Mouse (Mus musculus) forebrain, embryonic 15.5 days (tissue): ENCODE data around the gene Anxa5. TPM values are rescaled to one million over a fixed set of nuclear protein-coding genes. Genes with fewer than 3 reads are reported as not detected.

Source experiments
- ATAC-seq: fragments of 200-750 bp; cut with Nextera tagmentation; replicated peaks from 2 replicates; pipeline ENCODE4 v1.8.0; 2017; ENCODE audit warnings: mild to moderate bottlenecking, moderate TSS enrichment, moderate library complexity
- H3K27ac ChIP-seq: fragments of 300-500 bp; sonication (generic); replicated peaks from 2 replicates; pipeline ENCODE4 v1.5.1; 2015; ENCODE audit warnings: mild to moderate bottlenecking, inconsistent platforms
- H3K27me3 ChIP-seq: fragments of 300-500 bp; sonication (generic); 2 replicates; pipeline ENCODE4 v1.6.1; 2015; ENCODE audit warnings: inconsistent platforms
- H3K36me3 ChIP-seq: fragments of 300-500 bp; sonication (generic); 2 replicates; pipeline ENCODE4 v1.6.1; 2015; ENCODE audit warnings: mild to moderate bottlenecking, inconsistent platforms
- H3K4me1 ChIP-seq: fragments of 300-500 bp; sonication (generic); 2 replicates; pipeline ENCODE4 v1.6.1; 2015; ENCODE audit warnings: inconsistent platforms
- H3K4me2 ChIP-seq: fragments of 300-500 bp; sonication (generic); replicated peaks from 2 replicates; pipeline ENCODE4 v1.6.1; 2015; ENCODE audit warnings: mild to moderate bottlenecking, inconsistent platforms
- H3K4me3 ChIP-seq: fragments of 300-500 bp; sonication (generic); 2 replicates; pipeline ENCODE4 v1.5.1; 2015; ENCODE audit warnings: mild to moderate bottlenecking, inconsistent platforms
- H3K9ac ChIP-seq: fragments of 300-500 bp; sonication (generic); replicated peaks from 2 replicates; pipeline ENCODE4 v1.6.1; 2015; ENCODE audit warnings: mild to moderate bottlenecking, inconsistent platforms
- H3K9me3 ChIP-seq: fragments of 300-500 bp; sonication (generic); 2 replicates; pipeline ENCODE4 v1.6.1; 2016; ENCODE audit warnings: inconsistent platforms
- WGBS: fragments of 180-500 bp; shearing (Covaris S2); methylation state at CpG from one replicate; pipeline ENCODE4 v1.1.7; 2015; ENCODE audit warnings: mixed read lengths; 5-methylcytosine and 5-hydroxymethylcytosine counted together
- polyA plus RNA-seq: library from polyadenylated mRNA; unstranded; fragments of >200 nt; fragmentation: Nextera tagmentation; extraction: Ambion mirVana; gene quantifications from 2 replicates; pipeline ENCODE4 v1.2.1, GENCODE M21; 2015

Anxa5 gene
- polyA plus RNA-seq, 1 experiment from 2014 or later: 56.2 TPM

DNA sequence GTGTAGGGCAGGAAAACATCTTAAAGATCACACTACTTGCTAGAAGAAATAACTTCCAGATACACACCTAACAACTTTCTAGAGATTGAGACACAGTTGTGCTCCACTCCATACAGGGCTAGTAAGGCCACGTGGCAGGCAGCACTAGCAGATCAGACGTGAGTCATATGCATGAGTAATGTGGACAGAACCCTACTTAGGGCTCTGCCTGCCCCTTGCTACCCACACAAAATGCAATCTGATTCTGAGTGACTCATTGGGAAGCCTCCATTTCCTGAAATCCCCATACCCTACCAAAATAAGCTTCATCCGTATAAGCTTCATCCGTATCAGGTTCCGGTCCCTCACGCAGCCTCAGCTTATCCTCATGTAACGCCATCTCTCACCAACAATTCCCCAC, 8.1 kb downstream of the Anxa5 start:
- no peak overlapping the region for H3K4me2 ChIP-seq
- H3K27ac ChIP-seq: no peak overlapping the region
- H3K9me3 ChIP-seq: no peaks in the 10 kb centered on the region
- H3K36me3 ChIP-seq: no peaks in the 10 kb centered on the region
- no peaks in the 10 kb centered on the region for H3K27me3 ChIP-seq
- 93% methylated on average over 7 of the region's 7 CpGs for WGBS
- no peak overlapping the region for H3K4me3 ChIP-seq
- H3K4me1 ChIP-seq: no peaks in the 10 kb centered on the region
- no peak for ATAC-seq
- no peak overlapping the region for H3K9ac ChIP-seq

DNA sequence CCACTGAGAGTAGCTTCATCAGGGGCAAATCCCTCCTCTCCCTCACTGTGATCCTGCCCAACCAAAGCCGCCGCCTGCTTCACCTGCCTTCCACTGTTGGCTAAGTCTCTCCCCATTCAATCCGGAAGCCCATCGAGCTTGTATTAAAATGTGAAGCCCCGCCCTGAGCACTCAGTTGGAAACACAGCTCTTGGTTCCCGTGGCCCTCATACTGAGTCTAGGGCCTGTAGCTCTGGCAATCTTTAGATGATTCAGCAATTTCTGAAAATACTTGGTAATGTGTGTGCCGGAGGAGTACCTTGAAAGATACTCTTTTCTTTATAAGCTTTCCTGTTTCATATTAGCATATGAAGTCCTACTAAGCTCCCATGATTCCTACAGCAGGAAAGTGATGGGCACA, 10.2 kb downstream of the Anxa5 start:
- Histone ChIP-seq H3K4me2 (no peak overlapping the region), H3K4me3 (no peak overlapping the region), H3K36me3 (no peaks in the 10 kb centered on the region), H3K27me3 (no peaks in the 10 kb centered on the region), H3K9me3 (no peaks in the 10 kb centered on the region), H3K27ac (no peak overlapping the region), H3K4me1 (no peaks in the 10 kb centered on the region), H3K9ac (no peak overlapping the region)
- WGBS: 65% methylated on average over 7 of the region's 7 CpGs
- ATAC-seq: no peak

DNA sequence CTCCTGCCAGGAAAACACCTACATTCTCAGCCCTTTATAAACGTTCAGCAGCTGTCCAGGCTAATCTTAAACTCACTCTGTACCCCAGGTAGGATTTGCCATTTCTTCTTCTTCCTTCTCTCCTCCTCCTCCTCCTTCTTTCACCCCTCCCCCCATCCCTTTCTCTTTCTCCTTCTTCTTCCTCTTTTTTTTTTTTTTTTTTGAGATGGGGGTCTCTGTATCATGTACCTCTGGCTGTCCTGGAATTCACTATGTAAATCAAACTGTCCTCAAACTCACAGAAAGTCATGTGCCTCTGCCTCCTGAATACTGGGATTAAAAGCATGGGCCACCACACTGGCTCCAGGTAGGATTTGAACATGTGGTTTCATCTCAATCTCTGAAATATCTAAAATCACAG, 13.3 kb downstream of the Anxa5 start:
- H3K4me1 ChIP-seq: no peaks in the 10 kb centered on the region
- H3K4me2 ChIP-seq: no peak overlapping the region
- no peak overlapping the region for H3K4me3 ChIP-seq
- H3K27me3 ChIP-seq: no peaks in the 10 kb centered on the region
- 37% methylated on average over 1 of the region's 1 CpGs for WGBS
- no peak for ATAC-seq
- no peaks in the 10 kb centered on the region for H3K9me3 ChIP-seq
- no peak overlapping the region for H3K9ac ChIP-seq
- H3K27ac ChIP-seq: no peak overlapping the region
- 0 out of 2 replicates have a peak, but pooled peaks cover 3% of the 10 kb centered on the region for H3K36me3 ChIP-seq

DNA sequence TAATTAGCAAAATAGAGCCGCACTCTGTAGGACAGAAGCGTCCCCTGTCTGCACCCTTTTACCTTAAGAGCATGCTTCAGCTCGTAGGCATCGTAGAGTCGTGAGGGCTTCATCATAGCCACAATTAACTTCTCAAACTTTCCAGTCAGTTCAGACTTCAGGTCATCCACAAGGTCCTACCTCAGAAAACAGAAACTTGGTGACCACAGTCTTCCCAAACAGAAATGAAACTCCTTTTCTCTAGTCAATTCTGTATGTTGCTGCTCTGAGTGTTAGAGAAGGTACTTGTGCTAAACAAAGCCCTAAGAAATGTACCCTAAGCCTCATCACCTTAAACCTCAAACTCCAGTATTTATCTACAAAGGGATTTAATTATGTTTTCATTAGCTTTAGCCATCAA, 13.9 kb downstream of the Anxa5 start:
- H3K4me2 ChIP-seq: no peak overlapping the region
- 0 out of 2 replicates have a peak, but pooled peaks cover 3% of the 10 kb centered on the region for H3K36me3 ChIP-seq
- H3K4me1 ChIP-seq: no peaks in the 10 kb centered on the region
- 65% methylated on average over 5 of the region's 5 CpGs for WGBS
- no peak overlapping the region for H3K27ac ChIP-seq
- H3K9me3 ChIP-seq: no peaks in the 10 kb centered on the region
- no peak for ATAC-seq
- no peaks in the 10 kb centered on the region for H3K27me3 ChIP-seq
- H3K9ac ChIP-seq: no peak overlapping the region
- H3K4me3 ChIP-seq: no peak overlapping the region

DNA sequence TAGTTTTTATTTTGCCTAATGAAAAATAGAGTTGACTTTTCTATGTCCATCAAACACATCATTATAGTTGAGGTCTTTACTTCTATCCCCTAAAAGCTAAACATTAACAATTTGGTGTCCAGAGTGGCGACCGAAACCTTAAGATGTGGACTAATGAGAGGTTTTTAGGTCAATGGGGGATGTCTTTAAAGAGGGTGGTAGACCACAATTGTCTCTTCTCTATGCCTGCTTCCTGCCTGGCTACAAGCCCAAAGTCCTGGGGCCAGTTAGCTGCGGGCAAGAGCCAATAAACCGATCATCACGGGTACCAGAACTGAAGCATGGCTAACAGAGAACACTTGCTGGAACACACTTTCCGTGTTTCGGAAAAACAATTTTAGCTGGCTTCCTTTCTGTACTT, 15.0 kb downstream of the Anxa5 start:
- Histone ChIP-seq H3K27me3 (no peaks in the 10 kb centered on the region), H3K4me2 (no peak overlapping the region), H3K36me3 (0 out of 2 replicates have a peak, but pooled peaks cover 3% of the 10 kb centered on the region), H3K27ac (no peak overlapping the region), H3K4me1 (no peaks in the 10 kb centered on the region), H3K9me3 (no peaks in the 10 kb centered on the region), H3K4me3 (no peak overlapping the region), H3K9ac (no peak overlapping the region)
- no peak for ATAC-seq
- 92% methylated on average over 7 of the region's 7 CpGs for WGBS

DNA sequence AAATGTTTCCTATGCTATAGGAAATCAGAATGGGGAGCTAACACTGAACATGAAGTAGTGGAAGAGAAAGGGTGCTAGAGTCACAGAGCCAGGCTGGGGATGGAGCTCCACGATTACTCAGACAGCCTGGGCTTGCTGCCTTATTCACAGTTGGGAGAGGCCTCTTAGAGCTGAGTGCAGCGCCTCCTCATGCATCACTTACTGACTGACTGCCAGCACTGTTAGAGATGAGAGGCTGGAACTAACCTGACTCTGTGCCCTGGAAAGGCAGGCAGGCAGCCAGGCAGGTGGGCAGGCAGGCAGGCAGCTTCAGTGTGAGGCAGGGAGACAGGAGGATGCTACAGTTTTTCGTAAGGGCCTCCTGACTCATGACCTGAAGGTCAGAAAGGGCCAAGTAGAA, 20.1 kb downstream of the Anxa5 start:
- Histone ChIP-seq H3K4me3 (no peak overlapping the region), H3K36me3 (0 out of 2 replicates have a peak, but pooled peaks cover 3% of the 10 kb centered on the region), H3K27ac (no peak overlapping the region), H3K9ac (no peak overlapping the region), H3K27me3 (no peaks in the 10 kb centered on the region), H3K4me2 (no peak overlapping the region), H3K9me3 (no peaks in the 10 kb centered on the region), H3K4me1 (no peaks in the 10 kb centered on the region)
- 85% methylated on average over 3 of the region's 3 CpGs for WGBS
- ATAC-seq: no peak

DNA sequence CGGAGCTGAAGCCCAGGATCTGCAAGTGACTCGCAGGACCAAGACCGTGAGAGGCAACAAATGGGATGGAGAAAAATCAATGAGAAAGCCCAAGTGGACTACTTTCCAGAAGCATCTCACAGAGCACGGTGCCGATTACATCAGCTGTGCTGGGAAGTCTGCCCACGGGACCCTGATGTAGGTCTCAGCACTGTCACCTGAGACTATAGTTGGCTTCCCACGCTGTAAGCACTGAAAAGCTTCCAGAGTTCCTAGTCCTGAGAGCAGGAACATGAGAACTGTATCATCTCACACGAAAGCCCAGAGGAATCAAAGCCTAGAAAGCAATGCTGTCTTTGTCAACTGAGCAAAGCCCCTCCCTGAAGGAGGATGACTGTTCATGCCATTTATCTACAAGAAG, 20.6 kb downstream of the Anxa5 start:
- Histone ChIP-seq H3K27ac (no peak overlapping the region), H3K4me3 (no peak overlapping the region), H3K4me2 (no peak overlapping the region), H3K27me3 (no peaks in the 10 kb centered on the region), H3K36me3 (0 out of 2 replicates have a peak, but pooled peaks cover 2% of the 10 kb centered on the region), H3K4me1 (no peaks in the 10 kb centered on the region), H3K9ac (no peak overlapping the region), H3K9me3 (no peaks in the 10 kb centered on the region)
- WGBS: 90% methylated on average over 8 of the region's 8 CpGs
- ATAC-seq: no peak

DNA sequence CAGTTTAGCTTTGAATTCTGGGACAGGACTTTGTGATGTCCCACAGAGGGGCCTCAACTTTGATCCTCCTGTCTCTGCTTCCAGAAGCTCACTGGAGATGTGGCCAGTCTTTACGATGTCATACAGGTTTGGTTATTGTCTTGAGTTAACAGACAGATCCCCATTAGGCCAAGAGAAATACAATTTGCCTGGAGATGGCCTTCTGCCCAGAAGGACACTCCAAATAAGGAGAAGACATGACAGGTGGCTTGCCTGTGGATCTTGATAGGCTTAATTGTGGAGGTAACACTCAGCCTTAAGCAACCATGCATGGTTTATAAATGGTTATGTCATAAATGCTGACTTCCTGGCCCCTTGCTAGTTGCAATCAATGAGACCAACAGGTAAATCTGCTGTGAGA, 23.2 kb downstream of the Anxa5 start:
- Histone ChIP-seq H3K4me1 (no peaks in the 10 kb centered on the region), H3K27ac (no peak overlapping the region), H3K4me3 (no peak overlapping the region), H3K27me3 (no peaks in the 10 kb centered on the region), H3K9ac (no peak overlapping the region), H3K9me3 (no peaks in the 10 kb centered on the region), H3K36me3 (no peaks in the 10 kb centered on the region), H3K4me2 (no peak overlapping the region)
- 72% methylated on average over 1 of the region's 1 CpGs for WGBS
- ATAC-seq: no peak

DNA sequence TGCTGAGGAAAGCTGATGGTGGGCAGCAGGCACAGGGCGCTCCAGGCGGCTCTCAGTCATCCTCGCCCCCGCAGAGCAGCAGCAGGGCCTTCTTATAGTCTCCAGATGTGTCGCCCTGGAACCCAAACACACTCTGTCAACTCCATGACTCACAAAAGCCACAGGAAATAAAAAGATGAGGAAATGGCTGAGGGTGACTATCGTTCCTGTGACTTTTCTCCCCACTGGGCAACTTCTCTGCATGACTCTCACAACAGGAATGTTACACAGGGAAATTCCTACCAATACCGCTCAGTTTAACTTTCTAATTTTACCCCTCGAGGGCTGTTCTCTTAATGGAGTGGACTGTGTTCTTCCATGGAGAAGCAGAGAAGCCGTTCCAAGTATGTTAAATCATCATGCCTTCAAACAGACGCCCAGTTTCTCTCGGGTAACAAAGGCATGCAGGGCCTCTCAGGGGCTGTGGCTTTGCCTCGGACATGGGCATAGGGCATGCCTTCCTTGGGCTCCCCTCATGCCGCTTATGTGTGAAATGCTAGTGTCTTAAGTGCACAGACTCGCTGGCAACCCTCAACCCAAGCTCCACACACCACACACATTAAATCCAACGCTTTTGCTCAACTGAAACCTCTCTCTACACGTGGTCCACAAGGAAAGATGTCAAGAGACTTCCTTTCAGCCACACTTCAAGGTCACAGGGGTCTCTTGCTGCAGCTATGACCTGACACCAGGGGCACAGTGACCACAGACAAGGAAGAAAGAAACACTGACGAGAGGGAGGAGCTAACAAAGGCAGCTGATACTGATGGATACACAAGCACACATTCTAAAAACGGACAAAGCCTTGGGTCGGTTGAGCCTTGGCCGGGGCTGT, 26.2 kb downstream of the Anxa5 start:
- Histone ChIP-seq H3K36me3 (no peaks in the 10 kb centered on the region), H3K9me3 (no peaks in the 10 kb centered on the region), H3K4me1 (no peaks in the 10 kb centered on the region), H3K27me3 (no peaks in the 10 kb centered on the region), H3K9ac (no peak overlapping the region), H3K27ac (no peak overlapping the region), H3K4me2 (no peak overlapping the region), H3K4me3 (no peak overlapping the region)
- WGBS: 57% methylated on average over 20 of the region's 20 CpGs
- no peak for ATAC-seq

DNA sequence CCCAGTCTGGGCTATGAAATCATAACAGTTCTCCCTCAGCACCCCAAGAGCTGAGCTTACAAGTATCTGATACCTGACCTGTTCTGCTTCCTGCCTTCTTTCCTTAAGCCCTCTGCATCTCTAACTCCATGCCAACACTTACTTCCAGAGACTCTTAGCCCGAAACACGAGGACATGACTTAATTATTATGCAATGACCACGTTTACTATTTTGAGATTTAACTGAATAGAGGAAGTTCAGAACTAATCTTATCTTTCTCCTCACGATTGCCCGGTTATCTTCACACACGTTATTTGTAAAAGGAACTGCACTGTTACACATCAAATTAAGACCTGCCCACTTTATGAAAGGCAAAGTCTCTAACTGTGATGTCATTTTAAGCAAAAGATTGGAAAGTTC, 28.8 kb downstream of the Anxa5 start:
- H3K27ac ChIP-seq: no peak overlapping the region
- no peak overlapping the region for H3K4me3 ChIP-seq
- no peak overlapping the region for H3K9ac ChIP-seq
- no peaks in the 10 kb centered on the region for H3K27me3 ChIP-seq
- H3K4me1 ChIP-seq: no peaks in the 10 kb centered on the region
- no peaks in the 10 kb centered on the region for H3K9me3 ChIP-seq
- 68% methylated on average over 6 of the region's 6 CpGs for WGBS
- no peak for ATAC-seq
- no peaks in the 10 kb centered on the region for H3K36me3 ChIP-seq
- no peak overlapping the region for H3K4me2 ChIP-seq

DNA sequence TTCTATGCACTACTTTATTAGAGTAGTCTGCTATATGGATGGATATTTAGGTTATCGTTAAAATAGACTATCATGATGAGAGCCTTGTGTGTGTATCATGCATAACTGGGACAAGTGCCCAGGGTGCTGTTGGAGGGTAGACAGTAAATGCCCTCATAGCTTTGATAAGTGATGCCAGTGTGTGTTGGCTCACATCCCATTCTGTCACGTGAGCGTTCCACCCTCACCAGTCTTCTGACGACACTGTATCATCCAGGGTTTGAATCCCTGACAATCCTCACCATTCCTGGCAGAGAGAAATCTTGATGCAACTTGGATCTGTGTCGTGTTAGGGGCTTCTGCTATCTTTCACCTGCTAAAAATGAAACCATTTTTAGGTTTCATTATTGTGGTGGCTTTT, 29.2 kb downstream of the Anxa5 start:
- no peak overlapping the region for H3K4me2 ChIP-seq

DNA sequence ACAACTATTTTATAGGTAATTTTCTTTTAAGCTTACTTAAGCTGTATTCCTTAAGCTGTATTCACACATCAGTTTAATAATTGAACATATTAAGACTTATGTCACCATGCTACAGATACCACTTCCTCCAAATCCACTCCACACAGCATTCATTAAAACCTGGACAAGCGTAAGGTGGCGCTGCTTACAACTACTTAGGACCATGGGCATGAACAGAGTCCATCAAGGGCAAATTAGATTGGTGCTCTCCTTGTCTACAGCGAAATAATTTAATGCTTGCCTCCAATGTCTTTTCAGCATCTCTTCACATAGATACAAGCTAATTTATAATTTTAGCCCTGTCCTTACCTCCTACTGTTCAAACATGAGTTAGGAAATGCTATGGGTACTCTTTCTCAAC, 29.7 kb downstream of the Anxa5 start:
- no peak overlapping the region for H3K4me3 ChIP-seq
- no peak for ATAC-seq
- H3K4me1 ChIP-seq: no peaks in the 10 kb centered on the region
- 93% methylated on average over 3 of the region's 3 CpGs for WGBS
- H3K4me2 ChIP-seq: no peak overlapping the region
- H3K27ac ChIP-seq: no peak overlapping the region
- no peaks in the 10 kb centered on the region for H3K9me3 ChIP-seq
- no peak overlapping the region for H3K9ac ChIP-seq
- H3K36me3 ChIP-seq: no peaks in the 10 kb centered on the region
- H3K27me3 ChIP-seq: no peaks in the 10 kb centered on the region

More for the DNA sequence above, 29.2 kb downstream of the Anxa5 start:
- 67% methylated on average over 5 of the region's 5 CpGs for WGBS
- Histone ChIP-seq H3K9ac (no peak overlapping the region), H3K36me3 (no peaks in the 10 kb centered on the region), H3K4me1 (no peaks in the 10 kb centered on the region), H3K9me3 (no peaks in the 10 kb centered on the region), H3K4me3 (no peak overlapping the region), H3K27ac (no peak overlapping the region), H3K27me3 (no peaks in the 10 kb centered on the region)
- ATAC-seq: no peak

DNA sequence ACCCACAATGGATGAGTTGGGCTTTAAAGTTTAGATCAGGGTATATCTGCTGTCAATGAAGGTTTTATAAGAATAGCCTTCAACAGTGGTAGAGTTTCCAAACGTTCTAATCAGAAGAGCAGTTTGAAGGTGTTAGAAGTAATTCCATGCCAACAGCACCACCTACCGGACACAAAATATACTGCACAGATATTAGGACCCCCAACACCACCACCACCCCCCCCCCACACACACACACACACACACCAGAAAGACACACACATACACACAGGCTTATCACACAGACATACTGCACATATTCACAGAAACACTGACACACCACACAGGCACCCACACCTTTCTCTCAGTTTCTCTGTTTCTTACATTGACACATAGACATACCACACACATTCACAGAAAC, 33.3 kb downstream of the Anxa5 start:
- Histone ChIP-seq H3K27ac (no peak overlapping the region), H3K4me2 (no peak overlapping the region), H3K4me1 (no peaks in the 10 kb centered on the region), H3K27me3 (no peaks in the 10 kb centered on the region), H3K4me3 (no peak overlapping the region), H3K9me3 (no peaks in the 10 kb centered on the region), H3K36me3 (no peaks in the 10 kb centered on the region), H3K9ac (no peak overlapping the region)
- 0% methylated on average over 2 of the region's 2 CpGs for WGBS
- ATAC-seq: peak; percentile 63
